Comparison of ENCODE assay signal across 8 mouse cellular contexts in the genomic region with DNA sequence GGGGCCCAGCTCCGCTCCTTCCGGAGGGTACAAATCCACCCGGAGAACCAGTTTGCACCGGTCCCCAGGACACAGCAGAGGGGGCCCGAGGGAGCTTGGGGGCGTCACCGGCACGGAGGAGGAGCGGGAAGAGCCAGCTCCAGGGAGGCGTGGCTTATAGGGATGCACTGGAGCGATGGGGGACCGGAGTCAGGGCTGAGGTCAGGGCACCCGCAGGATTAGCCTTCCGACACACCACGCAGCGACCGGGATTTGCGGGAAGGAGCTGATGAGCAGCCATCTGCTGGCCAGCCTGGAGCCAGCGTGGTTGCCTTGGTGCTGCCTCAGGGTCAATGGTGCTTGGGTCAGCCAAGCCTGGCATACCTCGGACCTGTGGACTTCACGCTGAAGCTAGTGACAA. TPM values are rescaled to one million over a fixed set of nuclear protein-coding genes. Genes with fewer than 3 reads are reported as not detected.
DNase-seq lines count a peak whose midpoint lies in the region; ATAC-seq and TF ChIP-seq lines count a peak whose summit lies in the region.

No protein-coding gene starts in this region.

- no peak for DNase-seq in heart, adult 18-20 months
- peak; percentile 70 for DNase-seq in brain, embryonic 14.5 days (ENCODE audit: low read depth)
- DNase-seq in kidney, postnatal 0 days (ENCODE audit: low spot score) = peak; percentile 78
- DNase-seq in midbrain, embryonic 11.5 days (ENCODE audit: low spot score, missing footprints) = peak; percentile 96
- no peak for DNase-seq in thymus, postnatal 10 days (ENCODE audit: low spot score in 2 of 2)
- no peak for DNase-seq in right cerebral cortex, postnatal 36 days (ENCODE audit: low spot score in 2 of 2)

- peaks cover 4% of the 10 kb centered on the region for H3K9me3 ChIP-seq in heart, embryonic 13.5 days
- H3K9me3 ChIP-seq in kidney, postnatal 0 days (replicated peaks; ENCODE audit: low read length) = no peaks in the 10 kb centered on the region
- no peaks in the 10 kb centered on the region for H3K9me3 ChIP-seq in midbrain, embryonic 11.5 days (ENCODE audit: control insufficient read depth, low read length)

- peak overlapping the region; percentile 76 for H3K9ac ChIP-seq in heart, embryonic 13.5 days
- peak overlapping the region; percentile 54; the same call in 1 of the 2 replicates for H3K9ac ChIP-seq in kidney, postnatal 0 days (ENCODE audit: low read depth, low read length)
- H3K9ac ChIP-seq in midbrain, embryonic 11.5 days (ENCODE audit: low read length) = peak overlapping the region; percentile 61

- peak; percentile 78 for ATAC-seq in heart, embryonic 13.5 days (ENCODE audit: extremely low read depth, insufficient number of reproducible peaks, low FRiP score, low TSS enrichment)
- ATAC-seq in erythroid progenitor cell, adult 5-6 weeks (replicated peaks; ENCODE audit: low FRiP score, poor library complexity, severe bottlenecking) = peak; percentile 56
- ATAC-seq in kidney, postnatal 0 days (replicated peaks; ENCODE audit: low FRiP score, low read depth) = peak; percentile 88
- ATAC-seq in midbrain, embryonic 11.5 days (ENCODE audit: low FRiP score) = peak; percentile 86

- peaks cover 4% of the 10 kb centered on the region; the same call in 1 of the 2 replicates for H3K36me3 ChIP-seq in heart, embryonic 13.5 days
- no peaks in the 10 kb centered on the region for H3K36me3 ChIP-seq in kidney, postnatal 0 days (ENCODE audit: insufficient read depth, low read length)
- no peaks in the 10 kb centered on the region for H3K36me3 ChIP-seq in midbrain, embryonic 11.5 days (ENCODE audit: control insufficient read depth, insufficient read depth, low read length)

- 0 out of 2 replicates have a peak, but pooled peaks cover 6% of the 10 kb centered on the region for H3K27me3 ChIP-seq in heart, embryonic 13.5 days (replicated peaks)
- H3K27me3 ChIP-seq in kidney, postnatal 0 days (ENCODE audit: insufficient read depth, low read length) = no peaks in the 10 kb centered on the region
- no peaks in the 10 kb centered on the region for H3K27me3 ChIP-seq in midbrain, embryonic 11.5 days (ENCODE audit: control insufficient read depth, insufficient read depth, low read length)

- TF ChIP-seq POLR2A in brain, embryonic 14.5 days (IDR thresholded peaks at IDR 0.05; ENCODE audit: borderline replicate concordance, extremely low read depth, insufficient read depth, insufficient read length, poor library complexity, severe bottlenecking) = no peak

- H3K4me2 ChIP-seq in heart, embryonic 13.5 days = peak overlapping the region; percentile 83
- peak overlapping the region; percentile 81 for H3K4me2 ChIP-seq in kidney, postnatal 0 days (ENCODE audit: low read length)
- H3K4me2 ChIP-seq in midbrain, embryonic 11.5 days = peak overlapping the region; percentile 68

- H3K4me3 ChIP-seq in heart, embryonic 13.5 days = peak overlapping the region; percentile 52
- H3K4me3 ChIP-seq in kidney, postnatal 0 days (replicated peaks; ENCODE audit: low read depth, low read length) = peak overlapping the region; percentile 30
- peak overlapping the region; percentile 32 for H3K4me3 ChIP-seq in midbrain, embryonic 11.5 days (ENCODE audit: low read depth, low read length)

- H3K27ac ChIP-seq in heart, embryonic 13.5 days (replicated peaks) = no peak overlapping the region
- peak overlapping the region; percentile 75; the same call in 1 of the 2 replicates for H3K27ac ChIP-seq in kidney, postnatal 0 days
- H3K27ac ChIP-seq in midbrain, embryonic 11.5 days (ENCODE audit: low read depth, low read length) = no peak overlapping the region

- H3K4me1 ChIP-seq in heart, embryonic 13.5 days = peaks cover 10% of the 10 kb centered on the region
- peaks cover 14% of the 10 kb centered on the region for H3K4me1 ChIP-seq in kidney, postnatal 0 days (replicated peaks; ENCODE audit: insufficient read depth, low read length)
- peaks cover 7% of the 10 kb centered on the region for H3K4me1 ChIP-seq in midbrain, embryonic 11.5 days (ENCODE audit: control insufficient read depth, insufficient read depth, low read length)

- WGBS in heart, embryonic 13.5 days = 1% methylated on average over 21 of the region's 21 CpGs
- WGBS in kidney, postnatal 0 days = 3% methylated on average over 21 of the region's 21 CpGs
- WGBS in midbrain, embryonic 11.5 days = under 1% methylated on average over 21 of the region's 21 CpGs

- TF ChIP-seq CTCF in brain, embryonic 14.5 days (IDR thresholded peaks at IDR 0.05; ENCODE audit: borderline replicate concordance, extremely low read depth, insufficient read depth, insufficient read length) = no peak
- 0 out of 2 replicates have a peak, but pooled peaks have one; percentile 27 for TF ChIP-seq CTCF in kidney, postnatal 0 days (IDR thresholded peaks at IDR 0.05; ENCODE audit: low read depth)

RNA-seq across cellular contexts. Expression of a gene that starts 19.6 kb away (rescaled TPM):
- 1,623 and 1,726 TPM in 2 replicates for polyA plus RNA-seq in heart, embryonic 13.5 days (2015; fragmentation: Nextera tagmentation; extraction: Ambion mirVana)
- total RNA-seq in heart, adult 18-20 months (2021) = 100 to 1,000 TPM; 363 to 405 TPM
- 2,000 and 2,211 TPM in 2 replicates for polyA plus RNA-seq in brain, embryonic 14.5 days (2012; rRNA removed)
- total RNA-seq in erythroid progenitor cell, adult 5-6 weeks (2015; ENCODE audit: low replicate concordance) = 2,042 and 2,351 TPM in 2 replicates
- total RNA-seq in erythroid progenitor cell, adult 5-6 weeks (2017; ENCODE audit: low replicate concordance) = 2,407 and 2,791 TPM in 2 replicates
- polyA plus RNA-seq in kidney, postnatal 0 days (2015; fragmentation: Nextera tagmentation; extraction: Ambion mirVana) = 2,528 and 2,557 TPM in 2 replicates
- 3,662 and 3,728 TPM in 2 replicates for polyA plus RNA-seq in midbrain, embryonic 11.5 days (2014; fragmentation: Nextera tagmentation; extraction: Ambion mirVana)

RNA-seq across cellular contexts. Expression of a gene that starts 56.8 kb away (rescaled TPM):
- 22.0 and 23.9 TPM in 2 replicates for polyA plus RNA-seq in heart, embryonic 13.5 days (2015; fragmentation: Nextera tagmentation; extraction: Ambion mirVana)
- 10 to 100 TPM; 10.1 to 11.4 TPM for total RNA-seq in heart, adult 18-20 months (2021)
- 22.0 and 25.5 TPM in 2 replicates for polyA plus RNA-seq in brain, embryonic 14.5 days (2012; rRNA removed)
- 21.3 and 23.9 TPM in 2 replicates for total RNA-seq in erythroid progenitor cell, adult 5-6 weeks (2015; ENCODE audit: low replicate concordance)
- total RNA-seq in erythroid progenitor cell, adult 5-6 weeks (2017; ENCODE audit: low replicate concordance) = 29.9 and 35.2 TPM in 2 replicates
- 25.6 and 29.6 TPM in 2 replicates for polyA plus RNA-seq in kidney, postnatal 0 days (2015; fragmentation: Nextera tagmentation; extraction: Ambion mirVana)
- 34.1 and 35.1 TPM in 2 replicates for polyA plus RNA-seq in midbrain, embryonic 11.5 days (2014; fragmentation: Nextera tagmentation; extraction: Ambion mirVana)

Comparison
In these comparisons a context has a peak if more than half of its experiments do, and no peak if none do; other contexts are left out.
1. DNase-seq: peak in brain, embryonic 14.5 days (single experiment), kidney, postnatal 0 days (single experiment) and midbrain, embryonic 11.5 days (single experiment); none in heart, adult 18-20 months (0 of 2), thymus, postnatal 10 days (0 of 2) and right cerebral cortex, postnatal 36 days (0 of 2).
2. Peak in every context shown above with its lines, with median percentiles within 50 percentile points of each other: ATAC-seq, H3K4me2 ChIP-seq, H3K4me3 ChIP-seq and H3K9ac ChIP-seq.